Mouse (Mus musculus): Measurements from ENCODE around the gene Lrrc1.

Lrrc1 gene

DNA sequence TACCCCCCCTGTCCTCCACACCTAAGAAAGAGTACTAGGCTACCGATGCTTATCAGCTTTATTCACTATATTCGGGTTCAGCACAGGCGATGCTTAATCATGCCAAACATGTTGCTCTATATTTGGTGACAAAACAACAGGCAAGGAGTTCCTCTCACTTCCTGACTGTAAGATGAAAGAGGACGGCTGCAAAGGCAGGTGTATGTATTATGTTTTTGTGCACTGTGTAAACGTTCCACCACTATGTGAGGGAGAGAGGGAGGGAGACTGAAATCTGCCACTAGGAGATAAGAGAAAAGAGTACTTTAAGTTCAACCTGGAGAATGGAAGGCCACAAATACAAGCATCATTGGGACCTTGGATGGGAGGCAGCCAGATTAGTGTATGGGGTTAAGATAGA lies 77.7 kb downstream of the Lrrc1 start:
- in situ Hi-C loops (cut with MboI, MseI) = no loop called here

DNA sequence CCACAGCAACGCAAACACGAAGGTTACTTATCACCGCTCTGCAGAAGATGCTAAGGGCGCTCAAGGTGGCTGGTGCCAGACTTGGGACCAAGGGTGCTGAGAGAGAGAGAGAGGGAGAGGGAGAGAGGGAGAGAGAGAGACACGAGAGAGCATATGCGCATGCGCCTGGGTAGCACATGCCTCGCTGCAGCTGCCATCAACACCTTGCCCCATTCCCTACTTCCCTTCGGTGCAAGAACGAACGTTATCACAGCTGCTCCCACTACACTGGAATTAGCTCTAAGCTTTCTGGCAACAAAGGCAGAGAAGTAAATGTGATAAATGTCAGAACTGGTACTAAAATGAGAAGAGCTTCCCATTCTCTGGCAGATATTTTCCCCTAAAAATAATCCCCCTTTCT lies 79.3 kb downstream of the Lrrc1 start:
- in situ Hi-C loops (cut with MboI, MseI) = no loop called here

DNA sequence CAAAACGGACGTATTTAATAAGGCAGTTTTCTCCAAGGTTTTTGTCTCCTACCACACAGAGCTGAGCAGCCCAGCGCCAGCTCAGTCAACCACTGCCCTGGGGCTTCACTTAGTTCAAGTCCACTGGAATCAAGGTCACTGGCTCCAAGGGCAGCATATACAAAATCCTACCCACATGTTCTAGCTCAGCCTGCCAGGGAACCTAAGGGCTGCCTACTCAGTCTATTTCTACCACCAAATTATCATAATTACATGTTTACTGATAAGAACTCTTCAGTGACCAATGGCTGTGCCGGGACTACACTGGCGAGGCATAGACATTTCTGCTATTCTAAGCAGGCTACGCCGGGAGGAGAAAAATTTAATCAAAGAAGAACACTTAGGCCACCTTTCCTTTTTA lies 80.8 kb downstream of the Lrrc1 start:
- in situ Hi-C loops (cut with MboI, MseI) = no loop called here

DNA sequence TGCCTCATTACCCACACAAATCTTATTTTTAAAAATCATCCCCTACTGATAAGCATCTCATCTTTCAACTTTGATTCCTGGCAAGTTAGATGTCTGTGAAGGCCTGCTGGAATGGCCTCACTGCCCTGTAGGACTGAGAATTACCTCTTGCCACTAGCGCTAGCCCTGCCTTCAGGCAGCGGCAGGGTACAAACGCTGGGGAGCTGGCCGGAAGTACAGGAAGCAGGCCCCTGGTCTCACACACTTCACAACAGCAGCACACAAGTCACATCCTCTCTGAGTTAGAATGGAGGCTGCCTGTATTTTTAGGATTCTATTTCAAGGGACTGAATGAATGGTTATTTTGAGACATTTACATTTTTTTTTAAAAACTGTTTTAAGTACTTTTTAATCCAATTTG lies 81.5 kb downstream of the Lrrc1 start:
- in situ Hi-C loops (cut with MboI, MseI) = no loop called here

DNA sequence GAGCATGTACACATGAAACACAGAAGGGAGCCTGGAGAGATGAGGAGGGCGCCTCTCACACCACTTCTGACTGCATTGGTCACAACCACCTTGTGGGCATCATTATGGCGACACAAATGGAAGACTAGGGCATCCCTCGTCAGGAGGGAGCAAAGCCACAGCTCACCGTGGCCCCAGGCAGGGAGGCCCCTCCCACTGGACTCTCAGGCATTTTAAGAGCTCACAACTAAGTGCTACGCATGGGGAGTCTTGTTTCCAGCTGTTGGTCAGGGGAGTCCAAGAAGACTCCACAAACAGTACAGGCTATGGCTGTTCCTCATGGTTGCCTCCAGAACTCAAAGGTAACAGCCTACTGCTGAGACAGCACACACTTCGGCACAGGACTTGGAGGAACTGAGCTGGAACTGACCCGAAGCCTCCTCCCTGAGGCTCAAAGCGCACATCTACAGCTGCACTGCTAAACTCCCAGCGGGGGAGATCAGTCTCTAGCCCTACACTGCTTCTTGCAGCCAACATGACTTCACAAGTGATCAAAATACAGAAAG lies 83.2 kb downstream of the Lrrc1 start:
- in situ Hi-C loops (cut with MboI, MseI) = no loop called here

DNA sequence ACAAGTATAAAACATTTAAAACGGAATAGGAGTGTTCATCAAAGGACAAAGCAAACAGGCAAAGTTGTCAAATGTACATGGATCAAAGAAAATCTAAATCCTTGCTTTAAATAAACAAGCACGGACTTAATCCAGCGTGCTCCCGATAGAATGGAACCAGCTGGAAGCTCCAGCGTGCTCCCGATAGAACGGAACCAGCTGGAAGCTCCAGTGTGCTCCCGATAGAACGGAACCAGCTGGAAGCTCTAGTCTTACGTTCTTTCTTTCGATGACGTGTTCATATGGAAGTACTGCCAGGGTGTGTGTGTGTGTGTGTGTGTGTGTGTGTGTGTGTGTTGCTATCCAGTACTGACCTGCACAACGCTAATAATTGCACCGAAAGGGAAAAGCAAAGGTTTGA lies 84.3 kb downstream of the Lrrc1 start:
- in situ Hi-C loops (cut with MboI, MseI) = no loop called here

DNA sequence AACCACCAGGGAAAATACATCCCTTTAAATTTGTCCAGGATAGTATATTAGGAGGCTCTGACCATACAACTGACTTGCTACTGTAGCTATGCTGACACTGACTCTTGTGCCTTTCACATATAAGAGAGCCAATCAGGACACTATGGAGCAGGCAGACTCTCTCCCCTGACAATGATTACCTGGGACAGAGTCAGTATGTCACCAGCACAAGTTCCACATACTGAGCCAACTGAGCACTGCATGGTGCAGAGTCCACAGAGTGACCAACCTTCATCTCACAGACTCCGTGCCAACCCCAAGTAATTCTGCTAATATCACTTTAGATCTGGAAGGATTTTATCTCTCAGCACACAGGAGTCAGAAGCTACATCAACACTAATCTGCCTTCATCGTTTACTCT lies 85.3 kb downstream of the Lrrc1 start:
- in situ Hi-C loops (cut with MboI, MseI) = loop anchor here in 1 of 2 experiments (5.0 kb wide), 1 partner anchor 58 kb away; no protein-coding TSS in a partner anchor

DNA sequence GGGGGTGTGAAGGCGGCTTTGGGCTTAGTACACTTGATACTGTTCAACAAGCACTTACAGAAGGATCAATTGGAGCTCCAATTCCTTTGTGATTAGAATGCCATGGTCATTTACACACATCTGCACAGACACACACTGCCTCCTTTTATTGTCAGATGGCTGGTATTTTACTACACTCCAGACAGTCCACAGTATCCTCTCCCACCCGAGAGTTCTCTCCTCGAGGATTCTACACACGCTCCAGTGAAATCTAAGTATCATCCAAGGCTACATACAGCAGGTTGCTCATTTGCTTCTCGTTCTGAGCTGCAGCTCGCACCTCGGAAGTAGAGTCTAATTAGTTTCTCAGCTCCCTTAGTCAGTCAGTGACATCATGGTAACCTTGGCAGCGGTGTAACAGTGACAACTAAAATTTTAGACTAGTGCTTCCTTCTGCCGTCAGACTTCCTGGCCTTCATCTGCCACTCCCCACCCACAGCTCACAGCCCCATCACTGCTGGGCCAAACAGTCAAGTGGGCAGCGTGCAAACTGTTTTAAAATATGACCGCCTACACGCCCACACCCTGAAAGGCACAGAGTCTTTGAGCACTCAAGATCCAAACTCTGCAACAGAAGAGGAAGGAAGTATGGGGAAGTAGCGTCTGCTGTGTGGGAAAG lies 88.4 kb downstream of the Lrrc1 start:
- in situ Hi-C loops (cut with MboI, MseI) = loop anchor here in 1 of 2 experiments (5.0 kb wide), 1 partner anchor 61 kb away; no protein-coding TSS in a partner anchor

DNA sequence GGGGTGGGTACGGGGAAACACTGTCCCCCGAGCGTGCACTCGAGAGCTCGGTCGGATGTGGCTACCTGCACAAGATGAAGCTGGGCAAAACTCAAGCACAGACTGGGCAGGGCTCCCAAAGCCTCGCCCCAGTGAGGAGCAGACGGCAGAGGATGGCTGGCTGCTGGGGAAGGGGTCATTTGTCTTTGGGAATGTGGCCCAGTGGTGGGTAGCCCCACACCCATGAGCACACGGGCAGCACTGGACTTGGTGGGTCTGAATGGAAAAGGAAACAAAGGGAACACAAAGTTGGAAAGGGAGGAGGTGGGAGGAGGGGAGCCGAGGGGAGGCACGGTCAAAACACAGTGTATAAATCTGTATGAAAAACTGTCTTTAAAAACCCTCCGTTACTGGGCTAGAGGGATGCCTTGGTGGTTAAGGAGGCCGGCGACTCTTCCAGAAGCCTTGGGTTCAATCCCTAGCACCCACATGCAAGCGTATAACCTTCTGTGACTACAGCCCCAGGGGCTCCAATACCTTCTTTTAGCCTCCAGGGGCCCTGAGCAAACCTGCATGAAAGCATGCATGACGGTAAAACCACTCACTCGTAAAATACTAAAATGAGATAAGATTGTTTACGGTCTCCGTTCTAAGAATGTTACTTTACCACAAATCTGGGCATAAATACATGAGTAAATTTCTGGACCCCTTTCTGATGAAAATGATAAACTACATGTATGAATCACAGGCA lies 89.1 kb downstream of the Lrrc1 start:
- in situ Hi-C loops (cut with MboI, MseI) = loop anchor here in 1 of 2 experiments (5.0 kb wide), 1 partner anchor 62 kb away; no protein-coding TSS in a partner anchor

DNA sequence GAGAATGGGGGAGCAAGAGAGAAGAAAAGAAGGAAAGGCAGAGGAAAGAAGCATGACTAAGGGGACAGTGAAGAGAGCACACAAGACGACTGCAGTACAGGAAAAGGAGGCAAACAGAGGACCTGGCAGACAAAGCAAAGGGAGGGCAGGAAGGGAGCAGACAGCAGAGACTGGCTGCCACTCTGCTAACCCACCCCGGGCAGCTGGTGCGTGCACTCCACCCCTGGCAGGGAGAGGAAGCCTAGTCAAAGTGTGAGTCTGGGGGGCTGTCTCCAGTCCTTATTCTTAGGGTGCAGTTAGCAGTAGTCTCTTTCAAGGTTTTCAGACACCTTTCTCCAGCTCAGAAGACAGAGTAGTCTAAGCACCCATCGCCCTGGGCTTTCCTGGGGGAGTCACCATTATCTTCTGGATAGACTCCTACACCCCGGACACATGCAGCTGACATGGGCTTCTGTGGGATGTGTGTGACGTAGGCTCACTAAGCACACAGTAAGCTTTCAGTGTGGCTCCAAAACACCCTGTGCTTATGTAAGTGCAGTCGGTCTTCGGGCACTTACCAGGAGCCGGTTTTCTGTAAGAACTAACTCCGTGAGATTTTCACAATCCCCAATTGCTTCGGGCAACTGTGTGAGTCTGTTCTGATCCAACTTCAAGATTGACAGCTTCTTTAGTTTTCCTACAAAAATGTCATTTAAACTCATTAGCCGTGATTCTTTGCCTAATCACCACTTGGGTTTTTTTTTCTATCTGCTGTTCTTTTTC lies 92.4 kb downstream of the Lrrc1 start:
- in situ Hi-C loops (cut with MboI, MseI) = no loop called here

DNA sequence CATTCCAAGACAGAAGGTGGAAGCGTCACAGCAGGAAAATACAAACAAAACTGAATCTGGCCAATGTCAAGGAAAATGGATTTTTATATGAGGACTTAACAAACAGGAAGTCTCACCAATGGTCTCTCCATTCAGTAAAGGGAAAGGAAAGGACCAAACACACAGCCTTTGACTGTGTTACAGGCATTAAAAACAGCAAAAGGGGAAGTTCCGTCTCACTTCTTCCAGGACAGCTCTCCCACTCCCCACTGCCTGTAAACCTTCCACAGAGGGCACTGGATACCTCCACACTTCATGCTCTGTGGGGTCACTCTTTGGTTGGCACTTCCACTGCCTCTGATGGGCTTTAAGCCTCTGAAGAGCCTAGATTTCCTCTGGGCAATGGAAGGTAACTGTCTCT lies 94.2 kb downstream of the Lrrc1 start:
- in situ Hi-C loops (cut with MboI, MseI) = no loop called here

DNA sequence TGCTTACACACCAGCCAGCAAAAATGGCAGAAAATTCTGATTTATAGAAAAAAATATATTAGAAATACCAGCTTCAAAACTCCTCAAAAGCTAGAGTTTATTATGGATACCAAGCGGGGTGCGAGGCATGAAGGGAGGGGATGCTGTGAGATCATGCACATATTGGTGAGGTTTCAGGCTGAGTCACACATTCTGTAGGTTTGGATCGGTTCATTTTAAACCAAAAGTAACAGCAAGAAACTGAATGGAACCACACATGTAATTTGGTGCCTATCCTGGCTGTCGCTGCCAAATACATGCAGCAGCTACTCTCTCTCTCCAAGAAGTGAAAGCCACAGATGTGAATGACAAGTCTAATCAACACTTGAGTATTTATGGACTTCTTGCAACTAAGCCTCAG lies 99.8 kb downstream of the Lrrc1 start:
- in situ Hi-C loops (cut with MboI, MseI) = no loop called here

DNA sequence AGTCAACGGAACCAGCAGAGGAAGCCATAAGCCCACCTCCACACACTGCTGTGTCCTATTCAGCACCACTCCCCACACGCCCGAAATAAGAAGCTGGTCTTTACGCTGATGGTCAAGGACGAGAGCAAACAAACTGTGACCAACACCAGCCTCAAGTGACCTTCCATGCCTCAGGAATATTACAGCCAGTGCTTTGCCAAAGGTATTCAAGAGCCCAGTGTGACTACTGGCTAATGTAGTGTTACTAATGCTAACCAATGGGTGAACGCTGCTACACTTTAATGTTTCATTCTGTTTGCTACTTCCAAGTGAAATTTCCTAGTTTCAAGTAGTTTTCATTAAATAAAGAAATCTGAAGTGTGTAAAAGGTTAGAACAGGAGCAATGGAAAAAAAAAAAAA lies 105.3 kb downstream of the Lrrc1 start:
- in situ Hi-C loops (cut with MboI, MseI) = no loop called here

DNA sequence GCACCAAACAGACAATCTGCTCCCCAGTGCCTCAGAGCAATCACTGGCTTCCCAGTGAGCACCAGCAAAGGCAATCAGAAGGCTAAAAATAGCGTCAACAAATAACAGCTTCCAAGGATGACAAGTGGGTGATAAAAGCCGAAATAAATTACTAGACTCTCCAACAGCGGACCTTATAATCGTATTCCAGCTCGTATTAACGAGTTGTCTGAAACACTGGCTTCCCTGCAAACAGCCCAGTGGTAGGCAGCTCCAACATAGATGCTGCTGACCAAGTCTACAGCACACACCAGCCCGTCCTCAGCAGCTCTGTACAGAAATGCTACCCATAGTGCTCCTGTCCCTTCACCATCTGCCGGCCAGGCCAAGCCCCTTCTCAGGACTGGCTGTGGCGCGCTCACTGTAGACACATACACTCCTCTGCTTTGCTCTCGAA lies 105.8 kb downstream of the Lrrc1 start:
- in situ Hi-C loops (cut with MboI, MseI) = no loop called here

DNA sequence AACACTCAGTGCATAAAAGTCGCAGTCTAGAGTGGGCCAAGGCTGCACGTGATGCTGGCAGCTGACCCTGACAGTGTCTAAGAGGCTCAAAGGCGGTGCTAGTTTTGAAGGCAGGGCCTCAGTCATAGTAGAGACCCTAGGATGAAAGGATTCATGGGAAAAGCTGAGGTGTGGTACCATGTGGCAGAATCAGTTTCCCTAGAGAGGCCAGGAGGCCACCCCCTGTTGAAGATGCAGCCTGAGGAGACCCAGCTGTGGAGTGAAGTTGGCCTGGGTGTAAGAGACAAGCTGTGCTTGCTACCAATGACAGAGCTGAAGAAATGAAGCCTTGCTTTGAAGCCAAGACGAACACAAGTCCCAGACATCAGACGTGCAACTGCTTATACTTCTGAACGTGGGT lies 107.5 kb downstream of the Lrrc1 start:
- in situ Hi-C loops (cut with MboI, MseI) = no loop called here

DNA sequence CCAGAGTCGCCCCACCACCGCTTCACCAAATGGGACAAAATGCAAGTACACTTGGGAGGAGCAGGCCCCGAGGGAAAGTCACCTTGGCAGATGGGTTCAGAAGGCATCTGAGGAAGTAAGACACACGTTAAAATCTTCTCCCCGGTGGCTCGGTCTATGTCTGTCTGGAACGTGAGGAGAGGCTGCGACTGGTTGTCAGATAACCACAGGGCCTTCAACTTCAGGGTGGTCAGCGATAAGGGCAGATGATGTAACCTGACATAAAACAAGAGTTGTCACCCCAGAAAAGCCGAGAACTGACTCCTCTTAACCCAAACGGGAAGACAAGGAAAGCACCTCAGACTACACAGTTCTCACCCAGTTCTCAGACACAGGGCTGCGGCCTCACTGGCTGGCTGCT lies 109.7 kb downstream of the Lrrc1 start:
- in situ Hi-C loops (cut with MboI, MseI) = no loop called here

DNA sequence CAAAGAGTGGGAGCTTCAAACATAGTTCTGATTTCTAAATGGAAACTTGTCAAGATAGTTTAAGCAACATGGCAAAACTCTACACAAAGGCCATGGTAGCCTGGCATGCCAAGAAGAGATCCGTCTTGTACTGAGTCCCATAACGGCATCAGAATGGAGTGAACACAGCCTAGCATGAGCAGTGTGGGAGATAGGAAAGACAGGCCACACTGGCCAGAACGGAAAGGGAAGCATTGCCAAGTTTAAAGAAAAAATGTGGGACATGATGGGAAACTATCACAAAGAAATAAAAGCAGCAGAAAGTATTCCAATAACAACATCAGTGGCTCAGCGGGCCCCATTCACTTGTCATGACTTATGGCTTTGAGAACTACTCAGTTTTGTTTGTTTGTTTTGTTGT lies 111.2 kb downstream of the Lrrc1 start:
- in situ Hi-C loops (cut with MboI, MseI) = no loop called here

DNA sequence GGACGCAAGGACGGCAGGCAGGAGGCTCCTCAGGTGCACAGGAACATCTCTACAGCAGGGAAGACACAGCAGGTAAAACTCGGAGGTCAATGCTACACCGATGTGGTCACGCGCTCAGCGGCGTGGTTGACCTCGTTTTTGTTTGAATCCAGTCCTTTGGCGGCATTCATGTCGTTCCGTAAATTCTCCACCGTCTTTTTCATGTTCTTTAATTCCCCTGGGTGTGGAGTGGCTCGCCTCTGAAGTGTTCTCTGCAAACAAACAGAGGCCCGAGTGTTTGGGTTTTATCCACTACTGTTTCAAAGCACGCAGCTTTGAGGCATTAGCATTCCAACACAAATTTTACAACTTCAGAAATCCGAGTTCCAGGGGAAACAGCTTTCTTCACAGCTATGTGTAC lies 112.6 kb downstream of the Lrrc1 start:
- in situ Hi-C loops (cut with MboI, MseI) = no loop called here

DNA sequence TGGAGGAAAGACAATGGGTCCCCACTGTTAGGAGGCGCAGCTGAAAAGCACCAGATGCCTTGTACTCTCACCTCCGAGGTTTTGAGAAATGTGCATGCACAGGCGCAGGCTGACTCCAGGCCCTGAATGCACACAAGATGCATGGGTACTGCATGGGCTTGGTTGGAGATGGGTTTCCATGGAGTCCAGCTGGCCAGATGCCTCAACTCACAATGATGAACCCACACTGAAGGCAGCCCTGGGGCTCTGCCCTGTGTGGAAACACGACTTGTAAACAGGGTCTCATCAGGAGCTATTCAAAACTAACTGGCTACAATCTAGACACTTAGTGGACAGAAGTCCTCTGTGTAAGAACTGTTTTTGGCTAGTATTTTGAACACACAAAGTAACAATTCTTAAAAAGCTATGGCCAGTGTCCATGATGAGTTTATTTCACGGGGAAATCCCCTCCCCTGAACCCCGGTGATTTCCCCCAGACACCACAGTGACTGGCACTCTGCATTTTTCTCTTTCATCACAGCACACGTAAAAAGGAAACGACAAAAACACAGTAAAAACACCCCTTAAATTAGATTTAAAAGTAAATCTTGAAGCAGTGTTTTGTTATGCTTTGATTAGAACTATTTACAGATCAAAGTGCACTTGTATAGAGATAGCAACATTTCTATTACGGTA lies 114.1 kb downstream of the Lrrc1 start:
- in situ Hi-C loops (cut with MboI, MseI) = no loop called here

DNA sequence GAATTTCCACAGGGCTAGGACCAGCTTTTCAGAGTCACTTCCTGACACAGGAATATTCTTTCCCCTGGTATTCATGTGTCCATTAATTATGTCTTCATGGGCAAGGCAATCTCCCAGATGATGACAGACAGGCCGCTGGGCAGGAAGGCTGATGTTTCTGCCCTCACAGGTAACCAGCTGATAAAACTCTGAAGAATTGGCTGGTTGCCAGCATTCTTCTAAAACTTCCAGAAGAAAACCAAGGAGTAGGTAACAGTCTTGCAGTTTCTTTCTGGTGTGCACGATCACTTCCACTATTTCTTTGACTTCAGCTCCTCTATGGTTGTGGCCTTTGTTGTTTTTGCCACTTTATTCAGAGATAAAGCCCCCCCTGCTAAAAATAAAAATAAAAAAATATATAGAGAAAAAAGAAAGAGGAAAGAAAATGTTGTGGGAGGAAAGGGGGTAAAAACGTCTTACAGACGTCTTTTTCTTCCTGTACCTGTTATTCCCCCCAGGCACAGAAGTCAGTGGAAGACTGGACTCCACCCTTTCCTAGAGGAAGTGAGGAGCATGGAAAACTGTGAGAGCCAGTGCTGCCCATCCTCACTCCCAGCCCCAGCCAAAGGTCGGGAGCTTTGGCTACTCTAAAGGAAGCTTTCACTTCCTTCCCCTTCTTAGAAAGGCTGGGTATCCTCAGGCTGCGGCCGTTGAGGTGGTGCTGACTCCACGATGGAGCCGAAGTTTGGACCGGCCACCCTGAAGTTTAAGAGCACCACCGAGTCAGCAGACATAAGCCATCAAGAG lies 115.2 kb downstream of the Lrrc1 start:
- in situ Hi-C loops (cut with MboI, MseI) = no loop called here

DNA sequence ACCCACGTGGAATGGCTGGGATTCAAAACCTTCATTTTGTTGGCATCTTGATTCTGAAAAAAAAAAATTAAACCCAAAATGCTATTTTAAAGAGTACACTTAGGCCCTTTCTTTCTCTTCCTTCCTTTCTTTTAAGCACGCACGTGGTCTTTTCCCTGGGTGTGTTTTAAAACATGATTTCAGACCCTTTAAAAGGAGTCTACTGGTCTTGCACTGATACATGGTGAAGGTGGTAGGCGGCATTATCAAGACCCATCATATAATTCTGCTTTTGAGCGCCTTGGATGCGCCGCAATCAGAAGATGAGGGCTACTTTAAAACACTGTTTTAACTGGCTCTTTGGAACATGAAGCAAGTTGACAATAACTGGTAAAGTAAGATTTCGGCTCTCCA lies 115.9 kb downstream of the Lrrc1 start:
- in situ Hi-C loops (cut with MboI, MseI) = no loop called here
